Mouse (Mus musculus): ENCODE measurements around the gene Mrap. TPM values are rescaled to one million over a fixed set of nuclear protein-coding genes. Genes with fewer than 3 reads are reported as not detected.

The Mrap gene
- polyA plus RNA-seq, 1 experiment from 2014 or later: not detected

DNA sequence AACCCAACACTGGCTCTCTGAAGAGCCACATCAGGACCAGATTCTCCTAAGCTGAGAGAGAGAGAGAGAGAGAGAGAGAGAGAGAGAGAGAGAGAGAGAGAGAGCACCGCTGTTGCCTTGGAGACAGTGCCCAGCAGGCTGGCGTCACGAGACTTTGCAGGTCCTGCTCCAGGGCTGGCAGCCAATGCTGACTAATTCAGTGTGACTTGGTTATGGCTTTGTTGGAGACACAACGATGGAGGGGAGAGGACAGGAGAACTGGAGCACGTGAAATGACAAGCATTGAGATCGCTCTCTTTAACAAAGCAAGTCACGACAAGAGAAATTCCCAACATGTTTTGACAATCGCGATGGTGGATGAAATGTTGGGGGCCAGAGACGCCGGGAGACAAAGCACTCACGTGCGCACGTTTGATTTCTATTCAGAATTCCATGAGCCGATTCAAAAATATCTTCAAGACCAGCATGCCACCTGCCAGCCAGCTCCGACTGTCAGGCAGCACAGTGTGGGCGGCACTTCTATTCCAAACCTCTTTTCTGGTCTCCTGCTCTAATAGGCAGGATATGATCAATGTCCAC, 28.2 kb upstream of the Mrap start:
- H3K27ac ChIP-seq: no peak overlapping the region
- H3K4me2 ChIP-seq: no peak overlapping the region
- no peaks in the 10 kb centered on the region for H3K9me3 ChIP-seq
- H3K4me1 ChIP-seq (replicated peaks): peaks cover 23% of the 10 kb centered on the region
- H3K9ac ChIP-seq (replicated peaks): no peak overlapping the region
- ATAC-seq (ENCODE audit: insufficient number of reproducible peaks, insufficient read depth, low FRiP score, low TSS enrichment, low read depth): no peak
- 59% methylated on average over 17 of the region's 17 CpGs for WGBS
- H3K27me3 ChIP-seq: peaks cover 6% of the 10 kb centered on the region; the same call in 1 of the 2 replicates
- no peak overlapping the region for H3K4me3 ChIP-seq (replicated peaks)
- H3K36me3 ChIP-seq: no peaks in the 10 kb centered on the region

GRCm38 (mm10) chr16:90710313-90710712, 27.7 kb upstream of the Mrap start:
- H3K9me3 ChIP-seq: peaks cover 3% of the 10 kb centered on the region; the same call in 1 of the 2 replicates
- ATAC-seq (ENCODE audit: insufficient number of reproducible peaks, insufficient read depth, low FRiP score, low TSS enrichment, low read depth): no peak
- peaks cover 23% of the 10 kb centered on the region for H3K4me1 ChIP-seq (replicated peaks)
- 75% methylated on average over 12 of the region's 12 CpGs for WGBS
- H3K27ac ChIP-seq: no peak overlapping the region
- H3K36me3 ChIP-seq: no peaks in the 10 kb centered on the region
- H3K9ac ChIP-seq (replicated peaks): no peak overlapping the region
- H3K27me3 ChIP-seq: peaks cover 6% of the 10 kb centered on the region; the same call in 1 of the 2 replicates
- H3K4me2 ChIP-seq: no peak overlapping the region
- no peak overlapping the region for H3K4me3 ChIP-seq (replicated peaks)

DNA sequence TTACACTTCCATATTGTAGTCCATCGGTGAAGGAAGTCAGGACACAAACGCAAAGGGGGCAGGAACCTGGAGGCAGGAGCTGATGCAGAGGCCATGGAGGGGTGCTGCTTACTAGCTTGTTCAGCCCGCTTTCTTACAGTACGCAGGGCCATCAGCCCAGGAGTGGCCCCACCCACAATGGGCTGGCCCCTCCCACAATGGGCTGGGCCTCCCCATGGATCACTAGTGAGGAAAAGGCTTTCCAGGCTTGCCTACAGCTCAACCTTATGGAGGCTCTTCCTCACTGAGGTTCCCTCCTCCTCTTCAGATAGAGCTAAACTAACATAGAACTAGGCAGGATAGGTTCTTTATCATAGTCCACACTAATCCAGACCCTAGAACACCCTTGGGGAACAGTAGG, 14.0 kb upstream of the Mrap start:
- Histone ChIP-seq H3K36me3 (peaks cover 51% of the 10 kb centered on the region), H3K4me3 (replicated peaks) (no peak overlapping the region), H3K4me1 (replicated peaks) (peaks cover 10% of the 10 kb centered on the region), H3K9ac (replicated peaks) (no peak overlapping the region), H3K4me2 (no peak overlapping the region), H3K27ac (no peak overlapping the region), H3K27me3 (no peaks in the 10 kb centered on the region), H3K9me3 (no peaks in the 10 kb centered on the region)
- 95% methylated on average over 4 of the region's 4 CpGs for WGBS
- ATAC-seq (ENCODE audit: insufficient number of reproducible peaks, insufficient read depth, low FRiP score, low TSS enrichment, low read depth): no peak

DNA sequence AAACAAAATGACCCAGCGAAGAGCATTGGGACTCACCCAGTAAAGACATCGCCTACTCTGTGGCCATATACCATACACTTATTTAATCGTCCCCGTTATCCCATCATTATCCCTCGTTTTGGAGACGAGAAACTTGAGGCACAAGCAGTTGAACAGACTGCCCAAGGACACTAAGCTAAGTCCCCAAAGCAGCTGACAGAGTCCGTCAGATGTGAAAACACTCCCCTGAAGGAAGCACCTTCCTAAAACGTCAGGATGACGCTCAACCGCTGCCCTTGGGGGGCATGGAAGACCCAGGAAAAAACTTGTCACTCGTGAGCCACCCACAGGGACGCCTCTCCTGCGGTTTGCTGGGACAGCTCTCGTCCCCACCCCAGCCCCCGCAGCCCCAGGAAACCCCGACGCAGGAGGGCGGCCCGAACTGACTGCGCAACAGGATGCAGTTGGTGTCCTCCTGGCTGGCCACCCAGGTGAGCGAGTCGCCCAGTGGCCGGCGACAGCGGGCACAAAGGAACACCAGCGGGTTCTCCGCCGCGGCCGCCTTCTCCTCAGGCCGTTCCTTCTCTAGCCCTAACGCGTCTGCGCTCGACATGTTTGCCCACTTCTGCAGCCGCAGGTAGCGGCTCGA, 11.3 kb upstream of the Mrap start:
- Histone ChIP-seq H3K9me3 (no peaks in the 10 kb centered on the region), H3K27me3 (no peaks in the 10 kb centered on the region), H3K36me3 (peaks cover 30% of the 10 kb centered on the region), H3K4me1 (replicated peaks) (peaks cover 10% of the 10 kb centered on the region), H3K4me2 (peak overlapping the region; percentile 99), H3K4me3 (replicated peaks) (peak overlapping the region; percentile 88), H3K27ac (0 out of 2 replicates have a peak overlapping the region, but pooled peaks have one; percentile 41), H3K9ac (replicated peaks) (peak overlapping the region; percentile 79)
- peak; percentile 45; the same call in 1 of the 2 replicates for ATAC-seq (ENCODE audit: insufficient number of reproducible peaks, insufficient read depth, low FRiP score, low TSS enrichment, low read depth)
- WGBS: 5% methylated on average over 38 of the region's 38 CpGs

DNA sequence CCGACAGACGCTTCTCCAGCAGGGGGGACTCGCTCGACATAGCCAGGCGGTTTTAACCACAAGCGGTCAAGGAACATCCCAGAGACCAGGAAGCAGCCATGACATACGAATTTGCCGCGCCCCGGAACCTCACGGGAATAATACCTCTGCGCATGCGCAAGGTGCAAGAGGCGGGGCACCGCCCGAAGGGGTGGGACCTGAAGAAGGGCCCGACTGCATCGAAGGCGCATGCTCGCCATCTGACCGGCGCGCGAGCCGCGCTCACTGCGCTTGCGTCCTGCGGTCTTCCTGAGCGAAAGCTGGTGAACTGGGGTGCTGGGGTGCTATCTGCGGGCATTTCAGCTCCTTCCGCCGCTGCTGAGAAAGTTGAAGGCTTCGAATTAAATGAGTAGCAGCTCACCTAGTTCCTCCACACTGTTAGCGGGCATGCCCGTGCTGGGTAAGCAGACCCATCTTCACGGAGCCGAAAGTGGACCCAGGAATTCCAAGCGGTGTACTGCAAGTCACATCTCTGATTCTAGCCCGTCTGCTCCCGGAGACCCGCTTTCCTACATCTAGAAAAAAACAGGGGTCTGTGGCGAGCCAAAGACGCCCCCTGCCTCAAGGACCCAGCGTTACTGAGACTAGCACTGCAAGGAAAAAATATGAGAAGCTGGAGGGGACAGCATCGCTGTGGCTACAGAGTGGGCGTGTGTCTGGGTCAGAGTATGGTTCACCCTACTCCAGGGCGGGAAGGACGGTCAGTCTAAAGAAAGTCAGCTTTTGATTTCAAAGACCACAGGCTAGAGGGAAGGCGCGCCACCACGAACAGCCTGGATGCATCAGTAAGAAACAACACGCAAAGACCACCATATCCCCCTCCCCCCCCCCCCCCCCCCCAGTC, 10.5 kb upstream of the Mrap start, which contains the start of gene Mis18a:
Mis18a (minus strand) TSS at position 172 of the 883 bp plus-strand sequence.
- under 1% methylated on average over 53 of the region's 53 CpGs for WGBS
- Histone ChIP-seq H3K4me3 (replicated peaks) (peak within 1 kb of the TSS; percentile 88), H3K4me2 (peak within 1 kb of the TSS; percentile 99), H3K27ac (peak within 1 kb of the TSS; percentile 87), H3K36me3 (peaks cover 22% of the 10 kb centered on the region), H3K9me3 (no peaks in the 10 kb centered on the region), H3K4me1 (replicated peaks) (peaks cover 10% of the 10 kb centered on the region), H3K9ac (replicated peaks) (peak within 1 kb of the TSS; percentile 79), H3K27me3 (no peaks in the 10 kb centered on the region)
- ATAC-seq (ENCODE audit: insufficient number of reproducible peaks, insufficient read depth, low FRiP score, low TSS enrichment, low read depth): peak; percentile 91

- Histone ChIP-seq H3K9me3 (no peaks in the 10 kb centered on the region), H3K4me1 (replicated peaks) (no peaks in the 10 kb centered on the region), H3K4me3 (replicated peaks) (no peak overlapping the region), H3K4me2 (no peak overlapping the region), H3K9ac (replicated peaks) (no peak overlapping the region), H3K27me3 (no peaks in the 10 kb centered on the region), H3K36me3 (no peaks in the 10 kb centered on the region), H3K27ac (no peak overlapping the region)
- WGBS: 85% methylated on average over 4 of the region's 4 CpGs
- no peak for ATAC-seq (ENCODE audit: insufficient number of reproducible peaks, insufficient read depth, low FRiP score, low TSS enrichment, low read depth)
Measured at GRCm38 (mm10) chr16:90735611-90736010, 2.4 kb upstream of the Mrap start.

DNA sequence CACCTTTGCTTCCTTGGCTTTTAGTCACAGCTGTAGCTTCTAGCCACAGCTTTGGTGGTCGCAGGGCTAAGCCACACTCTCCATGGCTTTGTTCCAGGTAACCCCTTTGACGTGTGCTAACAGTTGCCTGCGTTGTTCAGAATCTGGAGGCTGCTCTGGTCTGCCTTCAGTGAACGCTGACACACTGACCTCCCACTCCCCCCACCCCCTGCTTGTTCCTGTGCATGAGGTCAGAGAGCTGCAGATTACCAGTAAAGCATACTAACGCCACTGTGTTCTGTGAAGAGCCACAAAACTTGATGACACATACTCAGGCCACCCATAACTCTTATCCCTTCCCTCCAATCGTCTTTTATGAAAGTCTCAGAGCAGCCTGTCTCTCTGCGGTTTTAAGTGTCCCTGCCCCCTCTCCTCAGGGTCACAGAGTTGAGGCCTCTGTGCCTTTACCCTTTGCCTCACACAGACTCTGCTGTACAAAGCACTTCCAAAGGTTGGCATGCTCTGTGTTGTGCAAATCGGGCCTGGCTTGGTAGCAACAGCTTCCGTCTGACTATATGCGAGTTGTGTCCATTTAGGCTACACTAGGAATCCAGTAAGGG, 1.2 kb upstream of the Mrap start:
- no peaks in the 10 kb centered on the region for H3K36me3 ChIP-seq
- H3K4me2 ChIP-seq: no peak overlapping the region
- WGBS: 52% methylated on average over 10 of the region's 10 CpGs

GRCm38 (mm10) chr16:90747143-90747542, 9.1 kb downstream of the Mrap start:
- H3K4me2 ChIP-seq: no peak overlapping the region
- no peaks in the 10 kb centered on the region; the same call in 1 of the 2 replicates for H3K4me1 ChIP-seq (replicated peaks)
- peaks cover 19% of the 10 kb centered on the region for H3K36me3 ChIP-seq
- no peaks in the 10 kb centered on the region for H3K9me3 ChIP-seq
- no peak overlapping the region for H3K4me3 ChIP-seq (replicated peaks)
- H3K27me3 ChIP-seq: no peaks in the 10 kb centered on the region
- H3K9ac ChIP-seq (replicated peaks): no peak overlapping the region
- no peak overlapping the region for H3K27ac ChIP-seq
- WGBS: 91% methylated on average over 6 of the region's 6 CpGs
- ATAC-seq (ENCODE audit: insufficient number of reproducible peaks, insufficient read depth, low FRiP score, low TSS enrichment, low read depth): no peak

More for the DNA sequence above, 1.2 kb upstream of the Mrap start:
- Histone ChIP-seq H3K4me1 (replicated peaks) (no peaks in the 10 kb centered on the region), H3K9ac (replicated peaks) (no peak overlapping the region), H3K27me3 (no peaks in the 10 kb centered on the region), H3K27ac (no peak overlapping the region), H3K9me3 (no peaks in the 10 kb centered on the region), H3K4me3 (replicated peaks) (no peak overlapping the region)
- ATAC-seq (ENCODE audit: insufficient number of reproducible peaks, insufficient read depth, low FRiP score, low TSS enrichment, low read depth): no peak

DNA sequence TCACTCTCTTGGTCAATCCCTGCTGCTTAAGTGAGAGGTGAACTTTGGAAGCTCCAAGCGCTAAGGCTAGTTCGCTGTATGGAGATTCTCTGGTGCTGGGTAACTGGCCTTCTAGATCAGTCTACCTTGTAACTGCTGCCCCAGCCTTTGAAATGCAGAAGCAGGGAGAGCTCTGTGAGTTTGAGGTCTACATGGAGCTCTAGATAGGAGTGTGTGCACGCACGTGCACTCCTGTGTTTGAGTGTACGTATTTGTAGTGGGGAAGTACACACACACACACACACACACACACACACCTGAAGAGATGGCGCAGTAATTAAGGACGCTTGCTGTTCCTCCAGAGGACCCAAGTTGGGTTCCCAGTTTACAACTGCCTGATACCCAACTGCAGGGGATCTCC, 10.2 kb downstream of the Mrap start:
- H3K9me3 ChIP-seq: no peaks in the 10 kb centered on the region
- H3K4me2 ChIP-seq: no peak overlapping the region
- H3K4me1 ChIP-seq (replicated peaks): no peaks in the 10 kb centered on the region; the same call in 1 of the 2 replicates
- WGBS: 92% methylated on average over 7 of the region's 7 CpGs
- no peaks in the 10 kb centered on the region for H3K27me3 ChIP-seq
- peaks cover 29% of the 10 kb centered on the region for H3K36me3 ChIP-seq
- no peak overlapping the region for H3K4me3 ChIP-seq (replicated peaks)
- H3K9ac ChIP-seq (replicated peaks): no peak overlapping the region
- no peak for ATAC-seq (ENCODE audit: insufficient number of reproducible peaks, insufficient read depth, low FRiP score, low TSS enrichment, low read depth)
- H3K27ac ChIP-seq: no peak overlapping the region

GRCm38 (mm10) chr16:90753386-90753941, 15.5 kb downstream of the Mrap start:
- H3K4me1 ChIP-seq (replicated peaks): no peaks in the 10 kb centered on the region
- peaks cover 79% of the 10 kb centered on the region for H3K36me3 ChIP-seq
- H3K4me3 ChIP-seq (replicated peaks): no peak overlapping the region
- H3K9ac ChIP-seq (replicated peaks): no peak overlapping the region
- no peak for ATAC-seq (ENCODE audit: insufficient number of reproducible peaks, insufficient read depth, low FRiP score, low TSS enrichment, low read depth)
- 92% methylated on average over 13 of the region's 13 CpGs for WGBS
- no peaks in the 10 kb centered on the region for H3K9me3 ChIP-seq
- H3K27me3 ChIP-seq: no peaks in the 10 kb centered on the region
- no peak overlapping the region for H3K4me2 ChIP-seq
- no peak overlapping the region for H3K27ac ChIP-seq
